Mouse (Mus musculus) stomach, postnatal 0 days (tissue): ENCODE measurements around the gene Themis3.
"Not testable (repeated sequence)": the region's sequence is repeated elsewhere in the genome, so short reads cannot be mapped to it uniquely, and the experiment has no call there.

Experiments used
- CTCF ChIP-seq: IDR thresholded peaks from 2 replicates; pipeline ENCODE4 v1.5.1; 2016; ENCODE audit warnings: antibody characterized with exemption, low read depth, mild to moderate bottlenecking, moderate library complexity
- EP300 ChIP-seq: optimal IDR thresholded peaks from 2 replicates; pipeline ENCODE3; 2016; ENCODE audit warnings: antibody characterized with exemption

- not testable (repeated sequence) for TF ChIP-seq CTCF, EP300
Observed at GRCm38 (mm10) chr17:66522631-66523030, 71.8 kb downstream of the Themis3 start.
